8 mouse cellular contexts compared by ENCODE assay signal in the genomic region with DNA sequence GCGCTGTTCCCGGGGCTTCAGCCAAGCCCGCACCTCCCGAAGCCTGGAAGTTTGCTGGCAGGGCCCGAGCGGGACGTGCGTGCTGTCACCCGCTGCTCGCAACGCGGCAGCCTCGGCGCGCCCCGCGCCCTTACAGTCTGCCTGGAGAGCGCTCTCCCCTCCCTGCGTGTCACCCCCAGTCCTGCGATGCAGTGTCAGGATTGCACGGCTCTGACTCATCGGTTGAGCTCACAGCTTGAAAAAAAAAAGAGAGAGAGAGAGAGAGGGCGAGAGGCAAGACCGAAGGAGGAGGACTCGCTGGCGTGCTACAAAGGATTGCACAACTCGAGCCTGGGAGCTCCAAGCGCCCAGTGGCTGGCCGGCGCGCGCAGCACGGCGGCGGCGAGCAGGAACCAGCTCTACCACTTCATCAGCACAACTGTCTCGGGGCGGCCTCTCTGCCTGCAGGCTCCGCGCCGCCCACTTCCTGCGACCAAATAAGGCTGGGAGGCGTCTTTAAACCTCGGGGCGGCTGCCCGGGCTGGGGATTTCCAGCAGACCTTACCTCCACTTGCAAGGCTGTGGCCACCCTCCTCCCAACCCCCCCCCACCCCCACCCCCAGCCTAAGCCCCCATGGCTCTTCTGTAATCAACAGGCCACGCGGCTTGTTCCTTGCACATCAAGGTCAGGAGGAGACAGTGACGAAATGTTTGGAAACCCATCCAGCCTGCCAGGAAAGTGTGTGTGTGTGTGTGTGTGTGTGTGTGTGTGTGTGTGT. TPM values are rescaled to one million over a fixed set of nuclear protein-coding genes. Genes with fewer than 3 reads are reported as not detected.
DNase-seq lines count a peak whose midpoint lies in the region; ATAC-seq lines count a peak whose summit lies in the region.

No protein-coding gene starts in this region.

- peak overlapping the region; percentile 92 for H3K9ac ChIP-seq in hindbrain, embryonic 14.5 days

- peaks cover 50% of the 10 kb centered on the region for H3K4me1 ChIP-seq in hindbrain, embryonic 14.5 days (replicated peaks; ENCODE audit: control insufficient read depth, insufficient read depth, low read length)

- H3K27me3 ChIP-seq in hindbrain, embryonic 14.5 days (ENCODE audit: control insufficient read depth, insufficient read depth, low read length), result no peaks in the 10 kb centered on the region

- H3K36me3 ChIP-seq in hindbrain, embryonic 14.5 days (replicated peaks; ENCODE audit: control insufficient read depth, insufficient read depth), result no peaks in the 10 kb centered on the region

- WGBS in hindbrain, embryonic 14.5 days, result under 1% methylated on average over 49 of the region's 49 CpGs

- H3K4me3 ChIP-seq in hindbrain, embryonic 14.5 days (replicated peaks; ENCODE audit: low read length), result peak overlapping the region; percentile 86

- DNase-seq in T-cell, adult 2 months (ENCODE audit: low spot score), result peak; percentile 98
- peak; percentile 84 to 86 for DNase-seq in cerebellum, postnatal 36 days
- DNase-seq in frontal cortex, postnatal 25 days (ENCODE audit: low spot score in 2 of 2), result peak; percentile 78 to 81
- peak; percentile 83 for DNase-seq in hindbrain, embryonic 14.5 days (ENCODE audit: low spot score)
- DNase-seq in left cerebral cortex, adult 11 months (ENCODE audit: low spot score), result peak; percentile 90
- peak; percentile 97 for DNase-seq in lung, postnatal 36 days
- peak; percentile 90 for DNase-seq in retina, embryonic 14.5 days (ENCODE audit: low spot score)
- DNase-seq in thymus, postnatal 36 days, result peak; percentile 91 to 93

- H3K9me3 ChIP-seq in hindbrain, embryonic 14.5 days (ENCODE audit: control insufficient read depth, low read length), result no peaks in the 10 kb centered on the region

- H3K27ac ChIP-seq in hindbrain, embryonic 14.5 days, result peak overlapping the region; percentile 95

- H3K4me2 ChIP-seq in hindbrain, embryonic 14.5 days (replicated peaks), result peak overlapping the region; percentile 80

- peak; percentile 81 for ATAC-seq in hindbrain, embryonic 14.5 days (ENCODE audit: low FRiP score)

RNA-seq across cellular contexts. Expression of a gene that starts 24.9 kb away (rescaled TPM):
- 4.4 and 4.8 TPM in 2 replicates for polyA plus RNA-seq in hindbrain, embryonic 14.5 days (2014; fragmentation: Nextera tagmentation; extraction: Ambion mirVana)

RNA-seq across cellular contexts. Expression of a gene that starts 45.5 kb away (rescaled TPM):
- polyA plus RNA-seq in hindbrain, embryonic 14.5 days (2014; fragmentation: Nextera tagmentation; extraction: Ambion mirVana), result 3.2 and 4.1 TPM in 2 replicates

Comparison
In these comparisons a context has a peak if more than half of its experiments do, and no peak if none do; other contexts are left out.
1. Peak in every context shown above with its lines: DNase-seq, ATAC-seq, H3K4me3 ChIP-seq and H3K27ac ChIP-seq.